Mouse (Mus musculus): ENCODE results near the gene Fkbp7. TPM values are rescaled to one million over a fixed set of nuclear protein-coding genes. Genes with fewer than 3 reads are reported as not detected.

Gene Fkbp7
- total and polyA plus RNA-seq, 2 experiments from 2014 or later, result 11.6 to 11.9 TPM

DNA sequence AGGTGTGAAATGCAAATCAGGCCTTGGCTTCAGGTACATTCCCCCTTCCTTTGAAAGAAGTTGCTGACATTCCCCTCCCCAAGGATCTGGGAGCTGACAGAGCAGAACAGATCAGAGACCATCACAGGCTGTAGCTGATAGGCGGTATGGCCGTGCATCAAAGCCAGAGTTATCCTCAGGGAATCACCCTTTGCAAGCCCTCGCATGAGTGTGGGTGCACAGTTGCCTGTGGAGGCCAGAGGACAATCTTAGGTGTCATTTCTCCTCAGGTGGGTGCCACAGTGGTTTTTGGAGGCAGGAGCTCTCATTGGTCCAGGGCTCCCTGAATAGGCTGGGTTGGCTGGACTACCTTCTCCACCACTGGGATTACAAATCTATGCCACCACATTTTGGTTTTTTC lies 29.3 kb upstream of the Fkbp7 start:
- ATAC-seq (ENCODE audit: low FRiP score) (no peak), DNase-seq (ENCODE audit: low spot score) (no peak)
- Histone ChIP-seq H3K4me2 (ENCODE audit: low read depth, low read length, poor library complexity, severe bottlenecking) (no peak overlapping the region), H3K4me3 (ENCODE audit: low read depth, low read length) (no peak overlapping the region), H3K4me1 (ENCODE audit: insufficient read depth, low read length) (no peaks in the 10 kb centered on the region), H3K27ac (ENCODE audit: low read depth, low read length) (no peak overlapping the region), H3K9me3 (ENCODE audit: low read length) (no peaks in the 10 kb centered on the region), H3K9ac (replicated peaks; ENCODE audit: low read length, poor library complexity, severe bottlenecking) (no peak overlapping the region), H3K27me3 (ENCODE audit: insufficient read depth, low read length) (no peaks in the 10 kb centered on the region), H3K36me3 (ENCODE audit: insufficient read depth, low read length) (no peaks in the 10 kb centered on the region; the same call in 1 of the 2 replicates)
- 96% methylated on average over 3 of the region's 3 CpGs for WGBS
- no peak for TF ChIP-seq CTCF (IDR thresholded peaks at IDR 0.05)

DNA sequence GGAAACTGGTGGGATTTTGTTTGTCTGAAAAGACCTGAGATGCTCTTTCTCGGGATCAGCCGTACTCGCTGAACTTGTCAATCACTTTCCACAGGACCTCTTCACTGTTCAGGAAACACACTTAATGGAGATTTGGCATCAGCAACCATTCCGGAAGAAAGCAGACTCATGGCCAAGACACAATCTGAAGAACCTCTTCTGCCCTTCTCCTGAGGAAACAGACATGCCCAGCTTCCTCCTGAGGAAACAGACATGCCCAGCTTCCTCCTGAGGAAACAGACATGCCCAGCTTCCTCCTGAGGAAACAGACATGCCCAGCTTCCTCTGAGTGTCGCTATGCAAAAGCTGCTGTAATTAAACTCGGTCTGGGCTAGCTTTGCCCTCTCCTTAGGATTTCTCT lies 22.4 kb upstream of the Fkbp7 start:
- no peak for TF ChIP-seq CTCF (IDR thresholded peaks at IDR 0.05)
- H3K36me3 ChIP-seq (ENCODE audit: insufficient read depth, low read length), result peaks cover 35% of the 10 kb centered on the region
- no peaks in the 10 kb centered on the region for H3K27me3 ChIP-seq (ENCODE audit: insufficient read depth, low read length)
- 85% methylated on average over 6 of the region's 6 CpGs for WGBS
- H3K4me2 ChIP-seq (ENCODE audit: low read depth, low read length, poor library complexity, severe bottlenecking), result no peak overlapping the region
- H3K27ac ChIP-seq (ENCODE audit: low read depth, low read length), result no peak overlapping the region
- DNase-seq (ENCODE audit: low spot score), result no peak
- H3K9ac ChIP-seq (replicated peaks; ENCODE audit: low read length, poor library complexity, severe bottlenecking), result no peak overlapping the region
- H3K9me3 ChIP-seq (ENCODE audit: low read length), result no peaks in the 10 kb centered on the region
- H3K4me3 ChIP-seq (ENCODE audit: low read depth, low read length), result no peak overlapping the region
- no peak for ATAC-seq (ENCODE audit: low FRiP score)
- H3K4me1 ChIP-seq (ENCODE audit: insufficient read depth, low read length), result no peaks in the 10 kb centered on the region

DNA sequence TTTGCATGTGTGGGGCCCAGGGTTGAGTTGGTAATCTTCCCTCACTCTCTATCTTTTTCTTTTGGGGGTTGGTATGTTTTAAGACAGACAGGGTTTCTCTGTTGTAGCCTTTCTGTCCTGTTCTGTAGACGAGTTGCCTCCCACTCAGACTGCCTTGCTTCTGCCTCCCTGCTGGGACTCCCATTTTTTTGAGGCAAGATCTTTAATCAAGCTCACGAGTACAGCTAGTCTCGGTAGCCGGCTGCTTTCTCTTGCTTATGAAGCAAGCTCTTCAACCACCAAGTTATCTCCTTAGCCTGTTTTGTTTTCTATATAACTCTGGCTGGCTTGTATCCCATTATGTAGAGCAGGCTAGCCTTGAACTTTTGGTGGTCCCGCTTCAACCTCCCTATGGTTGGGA lies 20.8 kb upstream of the Fkbp7 start:
- Histone ChIP-seq H3K4me2 (ENCODE audit: low read depth, low read length, poor library complexity, severe bottlenecking) (no peak overlapping the region), H3K27ac (ENCODE audit: low read depth, low read length) (no peak overlapping the region), H3K9me3 (ENCODE audit: low read length) (no peaks in the 10 kb centered on the region), H3K4me3 (ENCODE audit: low read depth, low read length) (no peak overlapping the region), H3K9ac (replicated peaks; ENCODE audit: low read length, poor library complexity, severe bottlenecking) (no peak overlapping the region), H3K36me3 (ENCODE audit: insufficient read depth, low read length) (peaks cover 39% of the 10 kb centered on the region), H3K4me1 (ENCODE audit: insufficient read depth, low read length) (no peaks in the 10 kb centered on the region), H3K27me3 (ENCODE audit: insufficient read depth, low read length) (no peaks in the 10 kb centered on the region)
- WGBS, result 87% methylated on average over 5 of the region's 5 CpGs
- ATAC-seq (ENCODE audit: low FRiP score) (no peak), DNase-seq (ENCODE audit: low spot score) (no peak)
- TF ChIP-seq CTCF (IDR thresholded peaks at IDR 0.05), result no peak

DNA sequence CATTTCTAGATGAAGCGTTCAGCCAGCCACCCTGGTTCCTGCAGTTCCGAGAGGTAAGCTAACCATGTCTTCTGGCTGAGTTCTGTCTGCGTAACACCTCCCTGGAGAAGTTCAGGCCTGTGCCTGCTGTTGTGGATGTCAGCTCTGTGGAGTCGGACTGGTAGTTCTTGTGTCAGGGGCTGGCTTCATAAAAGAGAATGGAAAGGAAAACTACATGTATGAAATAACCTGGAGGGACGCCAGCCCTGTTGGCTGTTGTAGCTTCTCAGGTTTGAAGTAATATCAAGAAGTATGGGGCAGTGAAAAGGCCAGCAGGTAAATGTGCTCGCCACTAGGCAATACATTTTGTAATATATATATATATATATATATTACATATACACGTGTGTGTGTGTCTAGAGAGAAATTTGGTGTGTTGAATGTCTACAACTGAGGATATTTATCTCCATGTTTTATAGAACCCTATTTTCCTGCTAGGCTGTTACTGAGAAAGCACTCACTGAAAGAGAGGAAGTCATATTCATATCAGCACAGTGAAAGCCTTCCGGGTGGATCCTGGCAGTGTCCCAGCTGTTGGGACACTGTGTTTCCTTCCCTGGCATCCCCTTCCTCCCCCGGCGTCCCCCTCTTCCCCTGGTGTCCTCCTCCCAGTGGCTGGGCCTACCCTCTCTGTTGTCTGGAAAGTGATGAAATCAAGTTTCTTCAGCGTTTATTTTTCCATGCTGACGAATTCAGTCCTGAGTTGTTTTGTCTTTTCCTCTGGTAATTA lies 17.7 kb upstream of the Fkbp7 start:
- H3K36me3 ChIP-seq (ENCODE audit: insufficient read depth, low read length), result peaks cover 66% of the 10 kb centered on the region
- no peaks in the 10 kb centered on the region for H3K27me3 ChIP-seq (ENCODE audit: insufficient read depth, low read length)
- no peak overlapping the region for H3K4me2 ChIP-seq (ENCODE audit: low read depth, low read length, poor library complexity, severe bottlenecking)
- no peak for TF ChIP-seq CTCF (IDR thresholded peaks at IDR 0.05)
- no peak overlapping the region for H3K4me3 ChIP-seq (ENCODE audit: low read depth, low read length)
- WGBS, result 94% methylated on average over 12 of the region's 12 CpGs
- no peaks in the 10 kb centered on the region for H3K4me1 ChIP-seq (ENCODE audit: insufficient read depth, low read length)
- ATAC-seq (ENCODE audit: low FRiP score) (no peak), DNase-seq (ENCODE audit: low spot score) (no peak)
- H3K9ac ChIP-seq (replicated peaks; ENCODE audit: low read length, poor library complexity, severe bottlenecking), result no peak overlapping the region
- no peaks in the 10 kb centered on the region for H3K9me3 ChIP-seq (ENCODE audit: low read length)
- H3K27ac ChIP-seq (ENCODE audit: low read depth, low read length), result no peak overlapping the region

DNA sequence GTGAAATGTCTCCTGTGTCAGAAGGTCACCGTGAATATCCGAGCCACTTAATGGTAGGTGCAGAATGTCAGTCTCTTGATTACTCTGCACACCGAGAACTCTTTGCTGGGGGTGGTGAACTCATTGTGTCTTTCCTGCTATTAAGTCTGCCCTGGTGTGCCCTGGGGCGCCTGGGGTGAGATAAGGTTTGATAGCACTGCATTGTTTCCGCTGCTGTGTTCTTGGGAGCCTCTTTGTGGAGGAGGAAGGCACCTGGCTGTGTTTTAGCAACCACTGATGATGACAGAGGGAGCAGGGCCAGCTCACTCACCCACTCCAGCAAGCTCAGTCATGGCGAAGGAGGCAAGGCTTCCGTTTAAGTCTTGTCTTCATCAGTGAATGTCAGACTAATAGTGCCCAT lies 15.2 kb upstream of the Fkbp7 start:
- H3K27me3 ChIP-seq (ENCODE audit: insufficient read depth, low read length), result no peaks in the 10 kb centered on the region
- no peak overlapping the region for H3K4me2 ChIP-seq (ENCODE audit: low read depth, low read length, poor library complexity, severe bottlenecking)
- TF ChIP-seq CTCF (IDR thresholded peaks at IDR 0.05), result no peak
- WGBS, result 83% methylated on average over 7 of the region's 7 CpGs
- ATAC-seq (ENCODE audit: low FRiP score), result no peak
- no peak overlapping the region for H3K4me3 ChIP-seq (ENCODE audit: low read depth, low read length)
- H3K4me1 ChIP-seq (ENCODE audit: insufficient read depth, low read length), result no peaks in the 10 kb centered on the region
- no peak for DNase-seq (ENCODE audit: low spot score)
- H3K36me3 ChIP-seq (ENCODE audit: insufficient read depth, low read length), result peaks cover 57% of the 10 kb centered on the region
- no peaks in the 10 kb centered on the region for H3K9me3 ChIP-seq (ENCODE audit: low read length)
- no peak overlapping the region for H3K27ac ChIP-seq (ENCODE audit: low read depth, low read length)
- no peak overlapping the region for H3K9ac ChIP-seq (replicated peaks; ENCODE audit: low read length, poor library complexity, severe bottlenecking)

DNA sequence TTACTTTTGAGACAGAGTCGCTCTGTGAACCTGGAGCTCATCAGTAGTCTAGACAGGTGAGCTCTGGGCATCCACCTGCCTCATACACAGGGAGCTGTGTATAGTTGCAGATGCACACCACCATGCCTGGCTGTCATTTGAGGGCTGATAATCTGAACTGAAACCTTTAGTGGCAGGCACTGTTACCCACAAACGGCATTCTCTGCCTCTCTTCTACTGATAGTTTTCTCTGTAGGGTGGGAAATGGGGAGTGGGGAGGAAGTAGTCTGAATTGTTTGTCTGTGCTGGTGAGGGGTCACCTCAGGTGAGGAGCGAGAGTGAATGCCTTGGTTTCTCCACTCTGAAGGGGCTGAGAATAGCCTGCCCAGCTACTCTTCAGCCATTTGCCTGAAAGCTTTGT lies 14.7 kb upstream of the Fkbp7 start:
- no peak for ATAC-seq (ENCODE audit: low FRiP score)
- WGBS, result 92% methylated on average over 3 of the region's 3 CpGs
- H3K36me3 ChIP-seq (ENCODE audit: insufficient read depth, low read length), result peaks cover 58% of the 10 kb centered on the region

More for the DNA sequence above, 14.7 kb upstream of the Fkbp7 start:
- DNase-seq (ENCODE audit: low spot score), result no peak
- Histone ChIP-seq H3K9ac (replicated peaks; ENCODE audit: low read length, poor library complexity, severe bottlenecking) (no peak overlapping the region), H3K4me2 (ENCODE audit: low read depth, low read length, poor library complexity, severe bottlenecking) (no peak overlapping the region), H3K4me1 (ENCODE audit: insufficient read depth, low read length) (no peaks in the 10 kb centered on the region), H3K9me3 (ENCODE audit: low read length) (no peaks in the 10 kb centered on the region), H3K27ac (ENCODE audit: low read depth, low read length) (no peak overlapping the region), H3K27me3 (ENCODE audit: insufficient read depth, low read length) (no peaks in the 10 kb centered on the region), H3K4me3 (ENCODE audit: low read depth, low read length) (no peak overlapping the region)
- TF ChIP-seq CTCF (IDR thresholded peaks at IDR 0.05), result no peak
